Mouse (Mus musculus): ENCODE measurements around the gene Dhrs2.

- TF ChIP-seq CTCF (IDR thresholded peaks at IDR 0.05; ENCODE audit: low read depth, low read length) (no peak), GATA2 (IDR thresholded peaks at IDR 0.05; ENCODE audit: borderline replicate concordance, low read depth, low read length) (no peak), GATA1 (IDR thresholded peaks at IDR 0.05; ENCODE audit: borderline replicate concordance, low read length) (no peak)
These were observed 32.4 kb upstream of the Dhrs2 start for GRCm38 (mm10) chr14:55189351-55189769.

Data from G1E (cell line).